10 mouse cellular contexts compared by ENCODE assay signal in the genomic region with DNA sequence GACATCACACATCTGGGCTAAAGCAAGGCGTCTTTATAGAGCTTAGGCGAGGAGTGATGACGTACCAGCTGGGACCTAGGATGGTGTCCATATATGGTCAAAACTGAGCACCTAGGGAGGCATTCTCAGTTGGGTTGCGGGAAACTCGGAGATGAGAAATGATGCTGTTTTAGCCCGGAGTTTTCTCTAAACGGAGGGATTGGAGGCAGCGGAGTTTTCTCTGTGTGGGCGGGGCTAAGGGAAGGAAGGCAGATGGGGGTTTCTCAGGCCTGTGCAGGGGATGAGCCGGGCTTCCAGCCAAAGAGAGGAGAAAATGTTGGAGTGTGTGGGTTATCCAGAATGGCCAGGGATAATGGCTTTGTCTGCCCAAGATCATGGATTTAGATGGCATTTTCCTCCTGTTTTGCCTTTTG.
DNase-seq lines count a peak whose midpoint lies in the region; ATAC-seq lines count a peak whose summit lies in the region.
"Had no signal": no experiment of that assay in that cellular context is flagged by ENCODE, and none has a peak within 500 bp of the region (broad histone marks: within the 10 kb centered on the region; RNA-seq: fewer than 3 reads in every experiment).

No protein-coding gene starts in this region.

- H3K4me1 ChIP-seq in kidney, embryonic 16.5 days (ENCODE audit: insufficient read depth, low read length), result no peaks in the 10 kb centered on the region; the same call in 1 of the 2 replicates

- no peak overlapping the region for H3K4me3 ChIP-seq in kidney, embryonic 16.5 days (ENCODE audit: low read length)

- no peaks in the 10 kb centered on the region for H3K27me3 ChIP-seq in kidney, embryonic 16.5 days (ENCODE audit: insufficient read depth, low read length)

- intact Hi-C loops in left cerebral cortex, postnatal 14 days (cut with DNase I), result no loop called here

- H3K36me3 ChIP-seq in kidney, embryonic 16.5 days (ENCODE audit: insufficient read depth, low read length), result no peaks in the 10 kb centered on the region

- no peak overlapping the region for H3K27ac ChIP-seq in kidney, embryonic 16.5 days (ENCODE audit: low read length)

- no peak for DNase-seq in kidney, adult 18-20 months
- DNase-seq in urinary bladder, postnatal 14 days (ENCODE audit: low spot score), result peak; percentile 18
- no peak for DNase-seq in urinary bladder, adult 18-20 months (ENCODE audit: low spot score in 2 of 2)
- peak; percentile 40 to 66 for DNase-seq in left cerebral cortex, postnatal 14 days (ENCODE audit: low spot score in 2 of 2)
- DNase-seq in thymus, postnatal 14 days, result no peak
- DNase-seq: gastrocnemius, postnatal 36 days had no signal

- 0 out of 2 replicates have a peak, but pooled peaks have one; percentile 46 for ATAC-seq in kidney, embryonic 16.5 days (ENCODE audit: low FRiP score, low TSS enrichment)
- no peak for ATAC-seq in erythroid progenitor cell, adult 5-6 weeks (replicated peaks; ENCODE audit: low FRiP score, poor library complexity, severe bottlenecking)
- ATAC-seq in activated CD4-positive, CD25-positive, alpha-beta regulatory T cell, adult 4 months, result no peak

- no peaks in the 10 kb centered on the region for H3K9me3 ChIP-seq in kidney, embryonic 16.5 days (ENCODE audit: low read length)

- no peak overlapping the region for H3K9ac ChIP-seq in kidney, embryonic 16.5 days (replicated peaks; ENCODE audit: low read length)

- H3K4me2 ChIP-seq in kidney, embryonic 16.5 days (replicated peaks; ENCODE audit: low read depth, low read length), result no peak overlapping the region
- H3K4me2 ChIP-seq: liver, embryonic 11.5 days had no signal

- 57% methylated on average over 10 of the region's 10 CpGs for WGBS in kidney, embryonic 16.5 days

Comparison
In these comparisons a context has a peak if more than half of its experiments do, and no peak if none do; other contexts are left out.
1. DNase-seq: peak in urinary bladder, postnatal 14 days (single experiment) and left cerebral cortex, postnatal 14 days (2 of 2); none in kidney, adult 18-20 months (single experiment), urinary bladder, adult 18-20 months (0 of 2) and thymus, postnatal 14 days (single experiment).